ENCODE assay signal across 7 mouse cellular contexts in the genomic region with DNA sequence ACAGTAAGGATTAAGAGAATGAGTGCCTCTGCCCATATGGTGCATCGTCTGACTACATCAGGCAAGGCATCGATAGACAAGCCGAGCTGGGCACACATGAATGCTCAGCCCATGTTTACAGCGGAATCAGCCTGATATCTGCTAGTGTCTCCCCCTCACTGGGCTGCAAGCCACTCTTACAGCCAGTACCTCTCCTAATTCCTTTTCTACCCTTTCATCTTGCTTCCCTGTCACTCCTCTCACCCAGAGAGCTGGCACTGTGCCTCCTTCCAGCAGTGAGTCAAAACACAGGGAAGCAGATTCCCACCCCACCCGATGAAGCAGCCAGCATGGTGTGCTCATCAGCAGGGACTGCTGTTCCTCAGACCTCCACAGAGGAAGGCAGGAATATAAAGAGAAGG.
DNase-seq lines count a peak whose midpoint lies in the region; ATAC-seq lines count a peak whose summit lies in the region.

No protein-coding gene starts in this region.

- H3K4me1 ChIP-seq in liver, embryonic 11.5 days (replicated peaks; ENCODE audit: control insufficient read depth, insufficient read depth, low read length): no peaks in the 10 kb centered on the region

- no peaks in the 10 kb centered on the region for H3K27me3 ChIP-seq in liver, embryonic 11.5 days (replicated peaks; ENCODE audit: control insufficient read depth, insufficient read depth, low read length)

- no peaks in the 10 kb centered on the region for H3K36me3 ChIP-seq in liver, embryonic 11.5 days (ENCODE audit: control insufficient read depth, insufficient read depth, low read length)

- H3K4me3 ChIP-seq in liver, embryonic 11.5 days (ENCODE audit: low read depth, low read length): no peak overlapping the region

- ATAC-seq in liver, embryonic 11.5 days (replicated peaks; ENCODE audit: low FRiP score): no peak

- peak; percentile 16 for DNase-seq in MN1 (ENCODE audit: low spot score)
- peak; percentile 26 for DNase-seq in Muller cell, postnatal 12 days (ENCODE audit: inconsistent ontology term)
- DNase-seq in frontal cortex, postnatal 36 days (ENCODE audit: low spot score in 2 of 2): peak; percentile 62 to 81
- DNase-seq in left cerebral cortex, postnatal 10 days (ENCODE audit: extremely low spot score in 1 of 2, low spot score in 2 of 2): peak; percentile 32 to 80
- no peak for DNase-seq in c-Kit-positive CD71-positive TER-119-positive erythroid progenitor cells, embryonic 14.5 days (ENCODE audit: low spot score)
- DNase-seq in liver, embryonic 11.5 days (ENCODE audit: low spot score): no peak
- no peak for DNase-seq in gastrocnemius, postnatal 36 days

- H3K4me2 ChIP-seq in liver, embryonic 11.5 days: no peak overlapping the region

- H3K9me3 ChIP-seq in liver, embryonic 11.5 days (ENCODE audit: control insufficient read depth, low read length): no peaks in the 10 kb centered on the region

- intact Hi-C loops in left cerebral cortex, postnatal 10 days (cut with DNase I): no loop called here
- intact Hi-C loops in gastrocnemius, postnatal 36 days (cut with DNase I): no loop called here

- WGBS in liver, embryonic 11.5 days: 79% methylated on average over 5 of the region's 5 CpGs

- no peak overlapping the region for H3K27ac ChIP-seq in liver, embryonic 11.5 days (ENCODE audit: low read depth, low read length)

- H3K9ac ChIP-seq in liver, embryonic 11.5 days (ENCODE audit: low read depth, low read length): no peak overlapping the region

Comparison
In these comparisons a context has a peak if more than half of its experiments do, and no peak if none do; other contexts are left out.
1. DNase-seq: peak in MN1 (single experiment), Muller cell, postnatal 12 days (single experiment), frontal cortex, postnatal 36 days (2 of 2) and left cerebral cortex, postnatal 10 days (2 of 2); none in c-Kit-positive CD71-positive TER-119-positive erythroid progenitor cells, embryonic 14.5 days (single experiment), liver, embryonic 11.5 days (single experiment) and gastrocnemius, postnatal 36 days (0 of 2).